Comparison of ENCODE assay signal across 14 mouse cellular contexts in the genomic region with DNA sequence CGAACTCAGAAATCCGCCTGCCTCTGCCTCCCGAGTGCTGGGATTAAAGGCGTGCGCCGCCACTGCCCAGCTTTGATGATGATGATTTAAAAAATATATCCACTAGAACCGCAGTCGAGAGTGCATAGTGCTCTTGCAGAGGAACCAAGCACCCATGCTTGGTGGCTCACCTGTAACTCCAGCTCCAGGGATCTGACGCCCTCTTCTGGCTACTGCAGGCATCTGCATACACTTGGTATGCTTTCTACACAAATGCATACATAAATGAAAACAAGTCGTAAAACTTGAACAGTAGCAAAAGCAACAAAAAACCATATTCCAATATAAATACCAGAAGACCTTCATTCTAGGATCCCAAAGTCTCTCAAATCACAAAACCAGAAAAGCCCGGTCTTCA. TPM values are rescaled to one million over a fixed set of nuclear protein-coding genes. Genes with fewer than 3 reads are reported as not detected.
A peak's percentile ranks its signal among the peaks of the same experiment; 100 is the strongest.
DNase-seq lines count a peak whose midpoint lies in the region; ATAC-seq and TF ChIP-seq lines count a peak whose summit lies in the region.
"Had no signal": no experiment of that assay in that cellular context is flagged by ENCODE, and none has a peak within 500 bp of the region (broad histone marks: within the 10 kb centered on the region; RNA-seq: fewer than 3 reads in every experiment).

No protein-coding gene starts in this region.

- no peak overlapping the region for H3K9ac ChIP-seq in liver, postnatal 0 days (replicated peaks)
- no peak overlapping the region for H3K9ac ChIP-seq in liver, embryonic 12.5 days
- H3K9ac ChIP-seq in ES-E14 (ENCODE audit: insufficient read depth, low read depth, low read length, poor library complexity, severe bottlenecking) = no peak overlapping the region
- H3K9ac ChIP-seq: hindbrain, embryonic 14.5 days had no signal

- no peak for TF ChIP-seq EP300 in liver, postnatal 0 days (IDR thresholded peaks at IDR 0.05; ENCODE audit: low read depth)

- peak; percentile 24 for TF ChIP-seq CTCF in liver, postnatal 0 days (IDR thresholded peaks at IDR 0.05; ENCODE audit: low read depth)
- TF ChIP-seq CTCF in C2C12 (IDR thresholded peaks at IDR 0.05; ENCODE audit: control insufficient read depth, insufficient read depth, insufficient read length) = peak; percentile 10

- H3K4me1 ChIP-seq in liver, postnatal 0 days (ENCODE audit: insufficient read depth) = 0 out of 2 replicates have a peak, but pooled peaks cover 4% of the 10 kb centered on the region
- peaks cover 5% of the 10 kb centered on the region; the same call in 1 of the 2 replicates for H3K4me1 ChIP-seq in liver, embryonic 12.5 days
- H3K4me1 ChIP-seq in ES-E14 (ENCODE audit: control insufficient read depth in 2 of 2, insufficient read depth in 2 of 2, low read length in 2 of 2, poor library complexity in 1 of 2) = peaks cover 0 to 4% of the 10 kb centered on the region in 2 experiments; a peak in 2 of 4 replicates

- no peak overlapping the region for H3K27ac ChIP-seq in liver, postnatal 0 days (ENCODE audit: low read depth)
- no peak overlapping the region for H3K27ac ChIP-seq in liver, embryonic 12.5 days
- H3K27ac ChIP-seq in ES-E14 (ENCODE audit: insufficient read depth, low read depth, low read length, poor library complexity, severe bottlenecking) = no peak overlapping the region
- H3K27ac ChIP-seq: hindbrain, embryonic 14.5 days had no signal

- 66% methylated on average over 11 of the region's 11 CpGs for WGBS in liver, postnatal 0 days (ENCODE audit: insufficient replicate concordance)
- 58% methylated on average over 11 of the region's 11 CpGs for WGBS in liver, embryonic 12.5 days (ENCODE audit: insufficient replicate concordance)

- no peak for DNase-seq in liver, postnatal 0 days
- DNase-seq in ES-E14 (ENCODE audit: low read depth, low spot score) = peak; percentile 26
- no peak for DNase-seq in spleen, postnatal 10 days (ENCODE audit: low spot score in 2 of 2)
- DNase-seq in adrenal gland, postnatal 36 days = no peak

- no peak overlapping the region for H3K4me2 ChIP-seq in liver, postnatal 0 days (ENCODE audit: low read depth, low read length)
- no peak overlapping the region for H3K4me2 ChIP-seq in liver, embryonic 12.5 days

- no peaks in the 10 kb centered on the region for H3K27me3 ChIP-seq in liver, postnatal 0 days (ENCODE audit: insufficient read depth, low read length)
- H3K27me3 ChIP-seq in liver, embryonic 12.5 days (replicated peaks) = 0 out of 2 replicates have a peak, but pooled peaks cover 10% of the 10 kb centered on the region
- no peaks in the 10 kb centered on the region for H3K27me3 ChIP-seq in C2C12 (ENCODE audit: control insufficient read depth, insufficient read depth, insufficient read length)

- no peaks in the 10 kb centered on the region for H3K9me3 ChIP-seq in liver, postnatal 0 days (ENCODE audit: low read length)
- no peaks in the 10 kb centered on the region for H3K9me3 ChIP-seq in liver, embryonic 12.5 days (replicated peaks)
- no peaks in the 10 kb centered on the region for H3K9me3 ChIP-seq in ES-E14 (ENCODE audit: control insufficient read depth, insufficient read depth, low read depth, low read length)

- H3K36me3 ChIP-seq in liver, postnatal 0 days (replicated peaks; ENCODE audit: insufficient read depth, low read length) = no peaks in the 10 kb centered on the region
- no peaks in the 10 kb centered on the region for H3K36me3 ChIP-seq in liver, embryonic 12.5 days
- H3K36me3 ChIP-seq in C2C12 (ENCODE audit: control insufficient read depth, insufficient read depth) (no peaks in the 10 kb centered on the region), ES-E14 (ENCODE audit: control insufficient read depth, insufficient read depth, low read length, poor library complexity, severe bottlenecking) (no peaks in the 10 kb centered on the region)

- H3K4me3 ChIP-seq in liver, postnatal 0 days (ENCODE audit: low read depth, low read length) = no peak overlapping the region
- H3K4me3 ChIP-seq in liver, embryonic 12.5 days = no peak overlapping the region
- H3K4me3 ChIP-seq in C2C12 (ENCODE audit: insufficient read depth, poor library complexity, severe bottlenecking) = no peak overlapping the region
- no peak overlapping the region for H3K4me3 ChIP-seq in ES-E14 (ENCODE audit: insufficient read depth in 1 of 2, low read depth in 1 of 2, low read length in 2 of 2, poor library complexity in 1 of 2, severe bottlenecking in 1 of 2)

- in situ Hi-C loops in ES-E14 (cut with MboI; ENCODE audit: low sequenced_read_pairs in 2 of 2, unreplicated experiment in 2 of 2) = loop anchor here in 1 of 2 experiments (10.0 kb wide), 1 partner anchor 179 kb away; no protein-coding TSS in a partner anchor

- H3K79me3 ChIP-seq in C2C12 (ENCODE audit: low read depth) = no peaks in the 10 kb centered on the region

- no peaks in the 10 kb centered on the region for H3K79me2 ChIP-seq in C2C12 (ENCODE audit: control insufficient read depth, insufficient read depth)

- no peak for ATAC-seq in liver, postnatal 0 days
- no peak for ATAC-seq in liver, embryonic 12.5 days
- 0 out of 2 replicates have a peak, but pooled peaks have one; percentile 41 for ATAC-seq in megakaryocyte, adult 5-6 weeks (ENCODE audit: poor library complexity, severe bottlenecking)

- H3ac ChIP-seq in C2C12 (ENCODE audit: control insufficient read depth, insufficient read length, low read depth) = no peak overlapping the region

TF ChIP-seq in C2C12, 6 proteins besides CTCF, POLR2A, EP300 and RAD21:
- no peak for TF ChIP-seq MYOG (IDR thresholded peaks at IDR 0.05; ENCODE audit: control insufficient read depth, extremely low read depth, insufficient read length)
- no peak for TF ChIP-seq MAX (IDR thresholded peaks at IDR 0.05)
- TF ChIP-seq MYOD1 (IDR thresholded peaks at IDR 0.05; ENCODE audit: control insufficient read depth, insufficient read length, low read depth) = no peak
- TF ChIP-seq CEBPB (IDR thresholded peaks at IDR 0.05; ENCODE audit: low read depth) = no peak
- no peak for TF ChIP-seq USF1 (IDR thresholded peaks at IDR 0.05; ENCODE audit: low read depth)
- TF ChIP-seq FOSL1 (IDR thresholded peaks at IDR 0.05; ENCODE audit: insufficient read depth, low read length, poor library complexity, severe bottlenecking) = no peak

TF ChIP-seq in ES-E14, 5 proteins besides CTCF, POLR2A, EP300 and RAD21:
- TF ChIP-seq MAFK (IDR thresholded peaks at IDR 0.05; ENCODE audit: insufficient read depth, low read depth, low read length) (no peak), ZNF384 (IDR thresholded peaks at IDR 0.05; ENCODE audit: low read depth, low read length) (no peak), ZC3H11A (IDR thresholded peaks at IDR 0.05; ENCODE audit: borderline replicate concordance, low read depth, low read length) (no peak), HCFC1 (IDR thresholded peaks at IDR 0.05; ENCODE audit: borderline replicate concordance, insufficient read depth, low read length) (no peak), CHD2 (IDR thresholded peaks at IDR 0.05; ENCODE audit: low read depth, low read length) (no peak)

RNA-seq across cellular contexts. Expression of gene Uts2, which starts 31.3 kb away (rescaled TPM):
- not detected in 2 replicates for polyA plus RNA-seq in liver, postnatal 0 days (2015; fragmentation: Nextera tagmentation; extraction: Ambion mirVana)
- not detected in 2 replicates for polyA plus RNA-seq in liver, embryonic 12.5 days (2016; fragmentation: Nextera tagmentation; extraction: Ambion mirVana)
- not detected for polyA plus RNA-seq in C2C12 (2012; fragmentation: generic; extraction: Trizol)
- not detected in 2 replicates for total RNA-seq in ES-E14 (2012; rRNA removed)
- not detected in 2 replicates for total RNA-seq in megakaryocyte, adult 5-6 weeks (2015)
- total RNA-seq in megakaryocyte, adult 5-6 weeks (2017) = not detected in 2 replicates
- total RNA-seq in adrenal gland, postnatal 36 days (2021) = not detected
- total RNA-seq: adrenal gland, postnatal 10 days; layer of hippocampus, adult 8-10 months; left cerebral cortex, postnatal 10 days had no signal
- polyA plus RNA-seq: frontal cortex, adult 2 months; heart, postnatal 0 days; hindbrain, embryonic 14.5 days; stomach, embryonic 16.5 days had no signal

RNA-seq across cellular contexts. Expression of gene Tnfrsf9, which starts 51.2 kb away (rescaled TPM):
- 0.33 and 0.36 TPM in 2 replicates for polyA plus RNA-seq in liver, postnatal 0 days (2015; fragmentation: Nextera tagmentation; extraction: Ambion mirVana)
- polyA plus RNA-seq in liver, embryonic 12.5 days (2016; fragmentation: Nextera tagmentation; extraction: Ambion mirVana) = 0.12 TPM in 1 of 2 replicates, not detected in the other
- polyA plus RNA-seq in C2C12 (2012; fragmentation: generic; extraction: Trizol) = 0.08 TPM
- 0.27 and 0.42 TPM in 2 replicates for total RNA-seq in ES-E14 (2012; rRNA removed)
- 0.11 and 2.2 TPM in 2 replicates for total RNA-seq in megakaryocyte, adult 5-6 weeks (2015)
- 0.26 and 0.81 TPM in 2 replicates for total RNA-seq in megakaryocyte, adult 5-6 weeks (2017)
- under 1 TPM in 1 of 2 experiments, not detected in 1; 0.50 TPM for total RNA-seq in adrenal gland, postnatal 36 days (2021)

RNA-seq across cellular contexts. Expression of gene Park7, which starts 51.3 kb away (rescaled TPM):
- polyA plus RNA-seq in liver, postnatal 0 days (2015; fragmentation: Nextera tagmentation; extraction: Ambion mirVana) = 227 and 228 TPM in 2 replicates
- polyA plus RNA-seq in liver, embryonic 12.5 days (2016; fragmentation: Nextera tagmentation; extraction: Ambion mirVana) = 326 and 344 TPM in 2 replicates
- 323 TPM for polyA plus RNA-seq in C2C12 (2012; fragmentation: generic; extraction: Trizol)
- 308 and 393 TPM in 2 replicates for total RNA-seq in ES-E14 (2012; rRNA removed)
- total RNA-seq in megakaryocyte, adult 5-6 weeks (2015) = 118 and 123 TPM in 2 replicates
- total RNA-seq in megakaryocyte, adult 5-6 weeks (2017) = 153 and 156 TPM in 2 replicates
- 100 to 1,000 TPM; 283 to 288 TPM for total RNA-seq in adrenal gland, postnatal 36 days (2021)
